Mouse (Mus musculus): Measurements from ENCODE around the gene Flna.

Gene Flna

DNA sequence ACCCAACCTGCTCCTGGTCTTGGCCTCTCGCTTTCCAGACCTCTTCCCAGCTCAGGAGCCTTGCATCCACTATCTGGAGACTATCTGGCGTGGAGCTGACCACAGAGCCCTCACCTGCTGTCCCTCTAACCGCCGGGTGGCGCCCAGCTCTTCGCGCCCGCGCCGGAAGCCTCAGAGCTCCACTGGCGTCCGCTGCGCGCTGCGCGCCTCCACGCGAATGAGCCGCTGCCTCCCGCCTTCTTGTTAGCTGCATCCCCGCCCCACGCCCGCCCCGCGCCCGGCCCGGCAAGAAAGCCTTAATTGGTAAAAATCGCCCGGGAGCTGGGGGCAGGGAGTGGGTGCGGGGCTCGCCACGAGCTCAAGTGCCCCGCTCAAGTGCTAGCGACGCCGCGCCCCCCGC lies at the start of gene Flna:
Gene Flna, minus strand, starts transcription at position 206 of the 400 bp plus-strand sequence.
- peak; percentile 72 to 77 for DNase-seq

DNA sequence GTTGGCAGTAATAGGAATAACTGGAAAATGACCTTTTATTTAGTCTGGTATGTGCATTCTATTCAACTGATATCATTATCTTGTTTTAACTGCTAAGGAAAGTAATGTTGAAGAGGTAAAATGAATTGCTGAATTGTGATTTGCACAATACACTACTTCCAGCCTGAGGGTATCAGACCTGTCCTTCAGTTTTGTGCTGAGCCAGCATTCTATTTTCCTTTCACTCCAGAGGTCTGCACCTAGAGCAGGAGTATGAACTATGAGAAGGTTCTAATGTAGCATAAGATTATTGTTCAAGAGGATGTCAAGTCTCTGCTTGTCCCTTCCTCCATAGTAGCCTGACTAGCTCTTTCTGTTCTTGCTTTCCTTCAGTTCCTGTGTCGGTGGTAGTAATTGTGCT lies 48.7 kb upstream of the Flna start:
- no peak for DNase-seq

DNA sequence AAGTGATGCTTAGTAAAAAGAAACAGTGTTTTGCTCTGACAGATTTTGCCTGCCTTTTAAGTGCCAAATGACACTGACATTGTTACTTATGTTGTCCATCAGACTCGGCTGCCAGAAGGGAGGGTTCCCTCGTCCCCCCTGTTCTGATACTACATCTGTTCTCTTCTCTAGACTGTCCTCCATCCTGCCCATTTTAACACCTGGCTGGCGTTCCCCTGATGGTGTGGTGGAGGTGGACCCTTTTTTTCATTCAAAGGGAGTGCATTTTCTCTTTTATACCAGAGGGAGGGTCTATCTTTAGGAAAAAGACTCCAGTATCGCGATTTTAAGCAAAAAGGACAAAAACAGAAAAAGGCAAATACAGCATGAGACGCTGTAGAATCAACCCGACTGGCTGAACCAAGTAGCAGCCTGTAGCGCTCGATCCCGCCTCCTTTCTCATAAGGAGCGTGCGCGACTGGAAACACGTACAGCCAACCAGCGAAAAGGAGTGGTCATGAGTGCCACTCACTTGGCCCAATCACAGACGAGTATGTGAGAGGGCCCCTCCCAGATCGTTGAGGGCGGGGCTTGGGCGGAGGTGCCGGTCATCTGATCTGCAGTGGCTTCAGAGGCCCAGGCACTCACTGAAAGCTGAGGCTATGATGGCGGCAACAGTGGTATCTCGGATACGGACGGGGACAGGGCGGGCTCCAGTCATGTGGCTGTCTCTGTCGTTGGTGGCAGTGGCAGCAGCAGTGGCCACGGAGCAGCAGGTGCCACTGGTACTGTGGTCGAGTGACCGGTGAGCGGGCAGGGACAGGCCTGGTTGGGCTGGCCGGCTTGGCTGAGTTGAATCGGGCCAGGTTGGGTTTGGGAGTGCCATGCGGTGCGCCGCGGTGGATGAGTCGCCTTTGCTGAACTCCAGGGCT lies 47.2 kb upstream of the Flna start, which contains the start of gene Atp6ap1:
Gene Atp6ap1, plus strand, starts transcription at position 560 of the 911 bp plus-strand sequence.
- DNase-seq = peak; percentile 96

DNA sequence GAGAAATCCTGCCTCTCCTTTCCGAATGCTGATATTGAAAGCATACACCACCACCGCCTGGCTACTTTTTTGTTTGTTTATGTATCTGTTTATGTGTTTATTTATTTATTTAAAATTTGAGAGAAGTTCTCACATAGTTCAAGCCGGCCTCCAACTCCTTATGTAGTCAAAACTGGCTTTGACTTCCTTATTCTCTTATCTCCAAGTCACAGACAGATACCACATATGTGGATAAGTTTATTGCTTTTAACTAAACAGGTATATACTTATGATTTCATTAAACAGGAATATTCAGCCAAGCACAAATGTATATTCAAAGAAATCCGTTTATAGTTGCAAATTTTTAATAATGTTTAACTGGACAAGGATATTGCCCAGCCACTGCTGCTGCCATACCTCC lies 43.8 kb upstream of the Flna start:
- no peak for DNase-seq

DNA sequence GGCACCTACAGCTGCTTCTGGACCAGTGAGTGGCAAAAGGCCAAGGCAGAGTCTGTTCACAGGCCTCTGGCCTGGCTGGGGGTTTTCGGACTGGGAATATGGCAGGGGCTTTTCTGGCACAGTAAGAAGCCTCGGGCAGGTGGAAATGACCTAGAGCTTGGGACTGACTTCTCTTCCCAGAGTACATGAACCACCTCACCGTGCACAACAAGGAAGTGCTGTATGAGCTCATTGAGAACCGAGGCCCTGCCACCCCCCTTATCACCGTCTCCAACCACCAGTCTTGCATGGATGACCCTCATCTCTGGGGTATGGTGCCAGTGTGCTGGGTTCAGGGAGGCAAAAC lies 33.4 kb upstream of the Flna start:
- no peak for DNase-seq

DNA sequence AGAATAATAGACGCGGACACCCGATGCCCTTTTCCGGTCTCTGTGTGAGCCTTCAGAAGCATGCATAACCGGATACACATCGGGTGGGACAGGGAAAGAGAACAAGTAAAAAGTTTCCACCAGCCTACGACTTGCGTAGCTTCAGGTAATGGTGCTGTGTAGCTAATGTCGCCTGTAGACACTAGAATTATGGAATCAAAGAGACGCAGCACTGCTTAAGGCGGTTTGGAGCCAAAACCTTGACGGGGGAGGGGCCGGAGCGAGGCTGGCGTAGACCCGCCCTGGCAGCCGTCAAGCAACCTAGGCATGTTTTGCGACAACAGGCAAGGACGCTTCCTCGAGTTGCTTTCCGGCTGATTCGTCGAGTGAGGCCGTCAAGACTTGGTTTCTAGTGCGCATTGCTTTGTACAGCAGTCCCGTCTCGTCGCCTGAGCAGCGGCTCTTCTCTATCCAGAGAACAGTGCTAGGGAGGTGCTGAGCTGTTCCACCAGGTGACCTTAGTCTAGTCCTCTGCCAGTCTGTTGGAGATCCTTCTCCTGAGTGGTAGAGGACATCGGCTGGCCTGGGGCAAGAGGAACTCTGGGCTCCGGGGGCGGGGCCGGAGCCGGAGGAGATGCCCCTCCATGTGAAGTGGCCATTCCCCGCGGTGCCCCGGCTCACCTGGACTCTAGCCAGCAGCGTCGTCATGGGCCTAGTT lies 32.9 kb upstream of the Flna start:
- peak; percentile 88 to 91 for DNase-seq

DNA sequence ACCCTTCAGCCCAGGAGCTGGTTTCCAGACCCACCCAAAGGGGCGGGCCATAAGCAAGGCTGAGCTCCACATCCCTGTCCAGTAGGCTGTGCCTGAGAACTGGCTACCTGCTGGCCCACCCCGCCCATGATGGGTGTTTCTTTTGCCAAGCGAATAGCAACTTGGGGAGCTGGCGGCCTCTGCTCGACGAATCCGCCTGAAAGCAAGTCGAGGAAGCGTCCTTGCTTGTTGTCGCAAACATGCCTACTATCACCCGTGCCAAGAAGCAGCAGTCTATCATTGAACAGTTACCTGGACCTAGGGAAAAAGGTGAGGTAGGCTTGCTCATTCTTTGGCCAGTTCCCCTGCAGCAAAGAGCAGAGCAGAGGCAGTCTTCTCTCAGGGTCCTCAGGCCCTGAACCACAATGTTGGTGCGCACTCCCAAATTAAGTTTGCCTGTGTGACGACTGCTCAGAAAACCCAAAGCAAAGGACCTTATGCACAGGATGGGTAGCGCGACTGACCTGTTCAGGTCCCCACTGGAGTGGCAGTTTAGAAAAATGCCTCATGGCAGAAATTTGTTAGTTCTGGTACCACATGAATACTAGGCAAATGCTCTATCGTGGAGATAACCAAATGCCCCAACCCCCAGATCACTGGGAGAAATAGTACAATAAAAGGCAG lies 32.2 kb upstream of the Flna start, which contains the start of the genes Taz and Dnase1l1:
Gene Taz, plus strand, starts transcription at position 181 of the 663 bp plus-strand sequence.
Gene Dnase1l1, minus strand, starts transcription at position 606 of the 663 bp plus-strand sequence.
- peak; percentile 93 to 95 for DNase-seq

DNA sequence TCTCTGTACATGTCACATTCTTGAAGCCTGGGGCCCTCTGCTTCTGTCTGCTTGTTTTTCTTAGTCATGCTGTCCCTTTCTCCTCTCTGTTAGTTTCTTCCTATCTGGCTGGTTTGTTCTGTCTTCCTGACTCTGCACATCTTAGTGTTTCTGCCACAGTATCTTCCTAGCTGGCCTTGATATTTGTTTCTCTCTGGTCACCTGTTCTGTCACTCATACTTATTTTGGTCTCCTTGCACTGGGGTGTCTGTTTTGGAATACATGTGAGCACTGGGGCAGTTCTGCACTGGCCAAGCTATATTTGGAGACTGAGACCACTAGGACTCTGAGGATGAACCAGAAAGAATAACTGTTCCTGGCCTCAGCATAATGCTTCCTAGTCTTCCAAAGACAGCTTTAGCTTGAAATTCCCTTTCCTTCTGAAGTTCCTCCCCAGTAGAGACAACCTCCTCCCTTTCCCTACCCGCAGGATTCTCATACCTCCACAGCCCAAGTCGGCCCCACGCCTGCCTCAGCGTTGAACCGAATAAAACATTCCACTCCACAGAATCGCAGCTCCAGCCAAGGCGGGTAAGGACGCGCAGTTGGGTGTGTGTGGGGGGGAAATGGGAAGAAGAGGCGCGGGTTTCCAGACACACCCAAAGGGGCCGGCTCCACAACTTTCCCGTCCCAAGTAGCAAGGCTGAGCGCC lies 31.6 kb upstream of the Flna start:
- DNase-seq = no peak

DNA sequence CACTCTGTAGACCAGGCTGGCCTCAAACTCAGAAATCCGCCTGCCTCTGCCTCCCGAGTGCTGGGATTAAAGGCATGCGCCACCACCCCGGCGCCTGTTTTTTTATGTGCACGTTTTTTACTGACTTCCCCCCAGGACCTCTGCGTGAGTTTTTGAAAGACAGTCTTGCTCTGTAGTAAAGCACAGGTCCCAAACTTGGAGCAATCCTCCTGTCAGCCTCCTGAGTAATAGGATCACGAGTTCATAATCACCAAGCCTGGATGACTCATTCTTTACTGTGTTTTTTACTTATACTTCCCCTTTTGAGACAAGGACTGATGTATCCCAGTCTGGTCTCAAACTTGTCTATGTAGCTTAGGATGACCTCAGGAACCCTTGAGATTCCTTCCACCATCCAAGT lies 28.3 kb upstream of the Flna start:
- no peak for DNase-seq

DNA sequence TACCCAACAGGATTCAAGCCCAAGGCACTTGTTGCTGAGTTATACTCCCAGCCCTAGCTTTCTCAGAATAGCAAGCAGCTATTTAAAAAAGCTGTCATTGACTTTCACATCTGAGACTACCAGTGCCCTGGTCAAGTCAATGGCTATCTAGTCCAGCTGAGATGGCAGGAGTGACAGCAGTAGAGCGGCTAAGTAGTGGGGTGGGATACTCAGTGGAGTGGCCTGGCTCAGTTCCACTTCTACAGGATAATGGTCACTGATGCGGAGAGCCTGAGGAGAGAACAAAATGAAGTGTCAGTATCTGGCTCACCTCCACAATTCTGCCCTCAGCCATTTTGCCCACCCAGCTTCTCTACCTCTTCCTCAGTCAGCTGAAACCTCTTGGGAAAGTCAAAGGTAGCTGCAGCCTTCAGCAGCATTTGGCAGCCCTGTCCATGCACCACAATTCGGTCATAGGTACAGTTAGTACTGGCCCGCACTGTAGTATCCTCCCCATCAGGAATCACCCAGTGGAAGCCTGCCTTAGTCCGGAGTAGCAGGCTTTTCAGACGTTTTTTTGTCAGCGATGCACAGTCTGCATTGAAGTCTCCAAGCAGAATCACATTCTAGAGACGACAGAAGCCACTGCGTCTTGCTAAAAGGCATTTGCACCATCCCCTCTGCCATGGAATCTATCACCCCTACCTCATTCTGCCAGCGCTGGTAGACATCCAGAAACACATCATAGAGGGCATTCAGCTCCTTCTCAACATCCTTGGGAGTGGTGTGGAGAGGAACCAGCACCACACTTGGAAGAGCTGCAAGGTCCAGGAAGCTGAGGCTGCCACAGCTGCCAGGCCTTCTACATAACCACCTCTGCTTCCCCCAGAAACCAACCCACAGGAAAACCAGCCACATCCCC lies 24.1 kb upstream of the Flna start:
- DNase-seq = no peak

DNA sequence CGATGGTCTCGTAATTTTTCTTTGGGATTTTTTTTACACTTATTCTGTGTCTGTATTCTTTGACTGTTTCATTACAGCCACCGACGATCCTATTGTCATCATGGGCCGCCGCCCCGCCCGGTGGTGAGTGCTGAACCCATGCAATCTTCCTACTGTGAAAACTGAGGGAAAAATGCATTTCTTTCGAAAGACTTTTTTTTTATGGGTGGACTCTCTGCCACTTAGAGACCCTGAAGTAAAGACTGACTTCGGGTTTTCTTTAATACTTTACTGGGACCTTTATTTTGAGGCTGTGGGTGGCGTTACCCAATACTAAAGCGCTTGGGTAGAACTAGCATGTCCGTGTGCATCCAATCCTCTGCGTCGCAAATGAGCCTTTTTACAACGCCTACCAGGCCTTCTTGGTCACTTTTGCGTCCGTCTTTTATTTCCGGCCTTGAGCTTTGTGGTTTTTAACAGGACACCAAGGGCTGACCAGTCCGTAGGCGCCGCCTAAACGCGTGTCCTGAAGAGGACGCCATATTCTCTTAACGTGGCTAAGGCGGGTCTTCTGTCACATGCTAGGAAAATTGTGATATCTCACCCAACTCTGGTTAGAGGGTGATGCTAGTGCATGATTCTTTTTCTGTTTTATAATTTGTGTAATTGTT lies 21.4 kb upstream of the Flna start:
- DNase-seq = peak; percentile 31 to 51

DNA sequence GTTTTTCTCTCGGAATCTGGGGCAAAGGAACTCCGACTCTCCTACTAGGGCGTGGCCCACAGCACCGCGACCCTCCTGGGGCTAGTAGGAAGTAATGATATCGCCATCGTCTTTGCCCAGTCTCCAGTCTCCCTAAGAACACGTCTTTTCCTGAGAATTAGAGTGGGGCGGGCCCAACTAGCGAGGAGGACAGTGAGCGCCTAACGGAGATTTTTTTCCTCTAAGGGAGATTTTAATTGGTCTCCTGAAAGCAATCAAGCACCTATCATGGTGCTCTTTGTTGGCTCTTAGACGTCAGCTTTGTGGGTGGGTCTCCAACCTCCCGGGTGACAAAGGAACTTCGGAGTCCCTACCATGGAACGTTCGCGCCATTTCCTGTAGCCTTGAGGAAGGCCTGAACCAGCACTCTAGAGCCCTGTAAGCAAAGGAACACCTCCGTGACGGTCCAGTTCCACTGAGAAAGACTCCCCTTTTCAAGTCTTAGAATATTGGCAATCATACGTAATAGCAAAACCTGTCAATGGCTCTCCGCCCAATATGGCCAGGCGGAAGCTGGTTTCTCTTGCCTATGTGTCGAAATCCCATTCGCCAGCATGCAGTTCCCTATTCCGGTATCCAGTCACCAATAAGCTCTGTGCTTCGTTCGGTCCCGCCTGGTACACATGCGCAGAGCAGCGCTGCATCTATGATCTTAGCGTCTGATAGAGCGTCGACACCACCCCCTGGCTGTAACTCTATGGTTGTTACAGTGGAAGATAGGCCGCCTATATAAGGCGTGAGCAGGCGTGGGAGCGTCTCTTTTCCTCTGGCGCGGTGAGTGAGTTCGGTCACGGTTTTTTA lies 20.7 kb upstream of the Flna start, which contains the start of gene Rpl10:
Gene Rpl10, plus strand, starts transcription at position 751 of the 840 bp plus-strand sequence.
- peak; percentile 95 for DNase-seq

DNA sequence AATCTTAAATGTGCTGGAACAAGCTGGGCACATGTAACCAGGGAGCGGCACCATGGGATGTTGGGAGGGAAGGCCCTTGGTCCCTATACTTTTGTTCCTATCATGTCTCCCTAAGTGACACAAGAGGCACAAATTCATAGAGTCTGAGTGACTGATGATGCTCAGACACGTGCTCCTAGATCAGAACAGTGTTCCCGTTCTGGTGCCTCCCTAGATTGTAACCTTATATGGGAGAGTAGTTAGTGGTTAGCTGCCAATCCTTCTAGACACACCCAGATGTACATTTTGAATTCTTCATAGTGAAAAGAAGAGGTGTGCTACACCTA lies 20.1 kb upstream of the Flna start:
- no peak for DNase-seq

DNA sequence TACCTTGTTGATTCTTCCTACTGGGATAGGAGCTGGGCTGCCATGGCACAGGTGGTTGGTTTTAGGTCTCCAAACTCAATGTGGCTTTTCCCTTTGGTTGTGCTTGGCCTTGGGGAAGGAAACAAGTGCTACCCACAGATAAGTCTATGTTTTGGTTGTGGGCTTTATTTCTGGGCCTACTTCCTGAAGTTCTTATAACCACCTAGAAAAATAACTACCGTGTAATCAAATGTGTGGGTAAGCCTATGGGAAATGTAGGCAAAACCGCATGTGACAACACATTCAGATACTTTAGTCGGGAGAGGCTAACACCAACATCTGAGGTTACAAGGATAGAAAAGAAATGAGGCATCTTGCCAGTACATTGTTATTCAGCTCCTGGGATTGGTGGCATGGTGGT lies 8.1 kb upstream of the Flna start:
- no peak for DNase-seq

DNA sequence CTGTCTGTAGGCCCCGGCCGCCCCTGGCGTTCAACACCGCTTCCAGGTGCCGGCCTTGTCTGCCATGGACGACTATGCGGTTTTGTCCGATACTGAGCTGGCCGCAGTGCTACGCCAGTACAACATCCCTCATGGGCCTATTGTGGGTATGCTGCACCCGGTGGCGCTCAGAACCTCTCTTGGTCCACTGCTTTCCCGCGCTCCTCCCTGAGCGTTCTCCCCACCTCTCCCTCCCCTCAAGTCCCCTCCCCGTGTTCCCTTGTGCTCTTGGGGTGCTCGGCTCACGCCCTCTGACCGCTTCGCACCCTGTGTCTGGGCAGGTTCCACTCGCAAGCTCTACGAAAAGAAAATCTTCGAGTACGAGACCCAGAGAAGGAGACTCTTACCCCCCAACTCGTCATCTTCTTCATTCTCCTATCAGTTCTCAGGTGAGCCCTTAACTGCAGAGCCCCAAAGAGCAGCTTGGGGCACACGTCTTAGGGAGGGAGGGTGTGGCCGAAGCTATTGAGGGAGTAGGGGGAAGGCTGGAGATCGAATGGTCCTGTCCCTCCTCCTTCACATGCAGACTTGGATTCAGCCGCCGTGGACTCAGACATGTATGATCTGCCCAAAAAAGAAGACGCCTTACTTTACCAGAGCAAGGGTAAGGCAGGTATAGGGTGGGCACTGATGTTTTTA lies 5.4 kb upstream of the Flna start:
- no peak for DNase-seq

DNA sequence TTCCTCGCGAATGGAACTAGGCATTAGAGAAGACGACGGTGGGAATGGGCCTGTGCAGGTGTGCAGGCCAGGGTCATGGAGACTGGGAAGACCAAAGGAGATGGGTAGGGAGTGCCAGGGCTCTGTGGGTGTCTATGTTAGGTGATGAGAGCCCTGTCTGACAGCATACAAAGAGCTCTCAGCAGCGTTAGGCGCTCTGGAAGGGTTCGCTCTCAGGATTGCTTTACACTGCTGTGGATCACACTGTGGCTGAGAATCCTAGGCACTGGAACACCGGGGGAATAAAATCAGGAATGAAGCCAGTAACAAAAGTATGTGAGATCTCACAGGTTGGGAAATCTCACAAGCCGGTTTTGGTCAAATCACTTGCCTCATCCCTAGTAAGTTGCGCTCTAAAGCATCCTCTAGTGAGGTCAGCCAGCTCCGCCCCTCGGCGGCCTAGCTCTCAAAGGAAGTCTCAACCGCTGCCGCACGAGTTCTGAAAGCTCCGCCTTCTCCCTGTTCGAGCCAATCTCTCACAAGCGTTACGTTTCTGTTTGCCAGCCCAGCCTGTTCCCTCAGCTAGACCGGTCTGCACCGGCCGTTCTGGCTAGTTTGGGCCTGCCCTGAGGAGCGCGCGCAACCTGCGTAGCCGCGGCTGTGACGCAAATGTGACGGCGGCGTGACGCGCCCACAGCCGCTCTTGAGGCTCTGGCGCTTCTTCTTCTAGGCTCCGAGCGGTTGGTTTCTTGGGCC lies 4.7 kb upstream of the Flna start, which contains the start of gene Emd:
Gene Emd, plus strand, starts transcription at position 535 of the 735 bp plus-strand sequence.
- DNase-seq = peak; percentile 94 to 96

DNA sequence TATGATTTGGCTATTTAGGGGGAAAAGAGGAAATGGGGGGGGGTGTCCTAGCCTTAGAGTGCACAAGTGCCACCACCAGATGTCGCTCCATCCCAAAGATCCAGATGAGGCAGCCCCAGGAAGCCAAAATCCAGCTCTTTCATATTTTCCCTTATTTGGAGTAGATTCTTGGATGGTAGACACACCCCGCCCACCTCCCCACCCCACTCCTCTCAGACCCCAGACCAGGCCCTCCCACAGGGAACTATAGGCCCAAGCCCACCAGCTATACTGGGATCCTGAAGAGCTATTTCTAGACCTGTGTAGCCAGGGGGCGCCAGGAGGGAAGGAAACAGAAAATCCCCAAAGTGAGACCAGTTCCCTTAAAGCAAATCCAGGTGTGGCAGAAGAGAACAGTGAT lies 969 bp downstream of the Flna start:
- DNase-seq = peak; percentile 57 to 70

DNA sequence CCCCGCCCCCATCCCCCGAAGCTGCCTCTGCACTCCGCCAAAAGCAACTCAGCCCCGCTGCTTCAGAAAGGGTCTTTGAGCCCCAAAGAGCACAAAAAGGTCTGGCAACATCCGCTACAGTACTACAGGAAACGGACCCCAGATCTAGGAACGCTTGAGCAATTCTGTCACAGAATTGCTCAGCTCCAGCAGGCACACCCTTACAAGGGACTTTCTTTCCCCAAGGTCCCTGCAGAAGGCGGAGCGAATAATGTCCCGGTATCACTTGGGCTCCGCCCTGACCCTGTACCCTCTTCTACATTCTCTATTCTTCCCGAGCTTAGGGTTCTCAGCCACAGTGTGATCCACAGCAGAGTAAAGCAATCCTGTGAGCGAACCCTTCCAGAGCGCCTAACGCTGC lies 2.9 kb downstream of the Flna start:
- peak; percentile 55 to 68 for DNase-seq

DNA sequence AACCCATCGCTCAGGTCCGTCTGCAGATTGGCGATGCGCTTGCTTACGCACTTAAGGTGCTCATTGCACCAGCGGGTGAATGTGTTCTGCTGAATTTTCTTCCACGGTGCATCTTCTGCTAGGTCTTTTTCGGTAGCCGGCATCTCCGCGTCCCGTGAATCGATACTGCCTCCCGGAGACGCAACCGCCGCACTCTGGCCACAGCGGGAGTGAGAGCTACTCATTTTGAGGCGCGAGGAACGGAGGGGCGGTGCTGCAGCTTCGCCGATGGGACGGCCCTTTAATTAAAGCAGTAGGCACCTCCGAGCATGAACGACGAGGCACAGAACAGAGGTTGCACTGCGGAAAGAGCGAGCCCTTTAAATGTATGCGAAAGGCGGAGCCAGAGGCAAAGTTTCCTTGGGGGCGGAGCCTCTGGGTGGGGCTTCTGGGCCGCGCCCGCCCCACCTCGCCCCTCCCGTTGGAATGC lies 3.4 kb downstream of the Flna start:
- DNase-seq = peak; percentile 91 to 93
